Mouse (Mus musculus) forebrain, embryonic 11.5 days (tissue): ENCODE results near the gene Mlx. TPM values are rescaled to one million over a fixed set of nuclear protein-coding genes. Genes with fewer than 3 reads are reported as not detected.

ENCODE experiments used
- microRNA-seq: library from miRNA; unstranded; fragments of <30 nt; microRNA quantifications from one replicate; pipeline ENCODE4, GENCODE M21; 2016; ENCODE audit not compliant: insufficient number of aligned reads
- polyA plus RNA-seq: library from polyadenylated mRNA; unstranded; fragments of >200 nt; fragmentation: Nextera tagmentation; extraction: Ambion mirVana; gene quantifications from 2 replicates; pipeline ENCODE4 v1.2.1, GENCODE M21; 2014

Mlx gene
- polyA plus RNA-seq, 1 experiment from 2014 or later = 41.8 TPM

Small RNA genes lying within 50 kb of the gene (microRNA-seq; reads per million reads assigned to microRNA genes)
- not detected for gene Gm27626

Other genes with a start within 250 kb of the Mlx start
- gene Stat5b, start 236.6 kb upstream of the Mlx start, polyA plus RNA-seq = 18.7 and 19.1 TPM in 2 replicates
- 1.3 and 1.5 TPM in 2 replicates for gene Stat5a, start 227.9 kb upstream of the Mlx start, polyA plus RNA-seq
- gene Stat3, start 147.7 kb upstream of the Mlx start, polyA plus RNA-seq = 26.2 and 27.8 TPM in 2 replicates
- 11.8 and 14.2 TPM in 2 replicates for gene Cavin1, start 116.4 kb upstream of the Mlx start, polyA plus RNA-seq
- 44.7 and 47.0 TPM in 2 replicates for gene Atp6v0a1, start 77.8 kb upstream of the Mlx start, polyA plus RNA-seq
- gene Naglu, start 17.3 kb upstream of the Mlx start, polyA plus RNA-seq = 6.9 and 7.8 TPM in 2 replicates
- gene Hsd17b1, start 8.9 kb upstream of the Mlx start, polyA plus RNA-seq = 0.19 TPM in 1 of 2 replicates, not detected in the other
- 50.4 and 51.5 TPM in 2 replicates for gene Coasy, start 4.7 kb upstream of the Mlx start, polyA plus RNA-seq
- gene Psmc3ip, start 8.2 kb downstream of the Mlx start, polyA plus RNA-seq = 74.1 and 79.7 TPM in 2 replicates
- 11.1 and 12.9 TPM in 2 replicates for gene Retreg3, start 32.6 kb downstream of the Mlx start, polyA plus RNA-seq
- 126 and 132 TPM in 2 replicates for gene Tubg1, start 32.7 kb downstream of the Mlx start, polyA plus RNA-seq
- gene Tubg2, start 68.6 kb downstream of the Mlx start, polyA plus RNA-seq = 3.9 and 4.5 TPM in 2 replicates
- gene Cntnap1, start 83.2 kb downstream of the Mlx start, polyA plus RNA-seq = 0.35 and 0.55 TPM in 2 replicates
- 7.9 and 9.1 TPM in 2 replicates for gene Plekhh3, start 84.1 kb downstream of the Mlx start, polyA plus RNA-seq
- 0.17 TPM in 1 of 2 replicates, not detected in the other for gene Ccr10, start 88.2 kb downstream of the Mlx start, polyA plus RNA-seq
- 10.5 and 12.8 TPM in 2 replicates for gene Ezh1, start 139.2 kb downstream of the Mlx start, polyA plus RNA-seq
- 59.4 and 64.3 TPM in 2 replicates for gene Ramp2, start 158.8 kb downstream of the Mlx start, polyA plus RNA-seq
- gene Vps25, start 166.4 kb downstream of the Mlx start, polyA plus RNA-seq = 119 TPM in 2 replicates
- gene Wnk4, start 173.3 kb downstream of the Mlx start, polyA plus RNA-seq = 5.3 and 7.6 TPM in 2 replicates
- 1.3 and 2.0 TPM in 2 replicates for gene Cntd1, start 191.7 kb downstream of the Mlx start, polyA plus RNA-seq
- gene Coa3, start 191.8 kb downstream of the Mlx start, polyA plus RNA-seq = 179 and 181 TPM in 2 replicates
- gene Becn1, start 215.0 kb downstream of the Mlx start, polyA plus RNA-seq = 159 and 165 TPM in 2 replicates
- gene Psme3, start 228.9 kb downstream of the Mlx start, polyA plus RNA-seq = 189 and 193 TPM in 2 replicates
- gene Aoc2, start 237.8 kb downstream of the Mlx start, polyA plus RNA-seq = 2.8 and 3.1 TPM in 2 replicates
- gene Aoc3, start 243.3 kb downstream of the Mlx start, polyA plus RNA-seq = not detected in 2 replicates